Mouse (Mus musculus) myocyte (in vitro differentiated cells): ENCODE results near the gene Aox3. TPM values are rescaled to one million over a fixed set of nuclear protein-coding genes. Genes with fewer than 3 reads are reported as not detected.

Source experiments
- H3K27me3 ChIP-seq: one replicate; pipeline ENCODE4 v1.6.1; 2011; ENCODE audit not compliant: control insufficient read depth, insufficient read depth, insufficient read length
- H3K36me3 ChIP-seq: one replicate; pipeline ENCODE4 v1.6.1; 2011; ENCODE audit not compliant: control insufficient read depth, insufficient read depth
- H3K4me2 ChIP-seq: one replicate; pipeline ENCODE4 v1.6.1; 2011; ENCODE audit warnings: low read depth, control low read depth
- H3K4me3 ChIP-seq: one replicate; pipeline ENCODE4 v1.5.1; 2011; ENCODE audit warnings: mild to moderate bottlenecking, control low read depth, moderate library complexity
- H3K79me2 ChIP-seq: one replicate; pipeline ENCODE4 v1.6.1; 2011; ENCODE audit not compliant: control insufficient read depth, insufficient read depth
- H3ac ChIP-seq: one replicate; pipeline ENCODE4 v1.6.1; 2011; ENCODE audit not compliant: control insufficient read depth, insufficient read length
- CEBPB ChIP-seq: IDR thresholded peaks from 2 replicates; pipeline ENCODE4 v1.6.1; 2011; ENCODE audit warnings: mild to moderate bottlenecking, moderate library complexity; ENCODE audit not compliant: poor library complexity, insufficient read depth, severe bottlenecking
- E2F4 ChIP-seq: IDR thresholded peaks from one replicate; pipeline ENCODE4 v1.6.1; 2011; ENCODE audit warnings: mild to moderate bottlenecking, control low read depth, moderate library complexity; ENCODE audit not compliant: insufficient read depth
- MAX ChIP-seq: IDR thresholded peaks from one replicate; pipeline ENCODE4 v1.6.1; 2011; ENCODE audit warnings: low read depth, mild to moderate bottlenecking, control low read depth
- MYOD1 ChIP-seq, 3 experiments: IDR thresholded peaks; one replicate each; pipeline ENCODE4 v1.6.1; 2011; ENCODE audit warnings: control low read depth in 2 of 3, low read depth in 2 of 3, mild to moderate bottlenecking in 2 of 3, moderate library complexity in 1 of 3; ENCODE audit not compliant: insufficient read length in 2 of 3, control insufficient read depth in 1 of 3
- MYOG ChIP-seq, 3 experiments: IDR thresholded peaks; one replicate each; pipeline ENCODE4 v1.6.1; 2011; ENCODE audit warnings: control low read depth in 2 of 3, low read depth in 2 of 3, mild to moderate bottlenecking in 2 of 3; ENCODE audit not compliant: insufficient read length in 2 of 3, control insufficient read depth in 1 of 3, insufficient read depth in 1 of 3
- POLR2A ChIP-seq: IDR thresholded peaks from one replicate; pipeline ENCODE4 v1.6.1; 2011; ENCODE audit warnings: low read depth, mild to moderate bottlenecking, control low read depth, moderate library complexity; ENCODE audit not compliant: insufficient read length
- POLR2AphosphoS2 ChIP-seq: IDR thresholded peaks from one replicate; pipeline ENCODE4 v1.6.1; 2011; ENCODE audit warnings: low read depth, control low read depth; ENCODE audit not compliant: insufficient read length
- REST ChIP-seq: IDR thresholded peaks from one replicate; pipeline ENCODE4 v1.6.1; 2011; ENCODE audit warnings: mild to moderate bottlenecking, control low read depth, moderate library complexity; ENCODE audit not compliant: insufficient read depth, insufficient read length
- SRF ChIP-seq: IDR thresholded peaks from one replicate; pipeline ENCODE4 v1.6.1; 2011; ENCODE audit warnings: low read depth; ENCODE audit not compliant: control insufficient read depth, insufficient read length
- TCF12 ChIP-seq: IDR thresholded peaks from one replicate; pipeline ENCODE4 v1.6.1; 2011; ENCODE audit warnings: mild to moderate bottlenecking, control low read depth; ENCODE audit not compliant: poor library complexity, insufficient read depth, severe bottlenecking
- TCF3 ChIP-seq: IDR thresholded peaks from one replicate; pipeline ENCODE4 v1.6.1; 2011; ENCODE audit warnings: low read depth, control low read depth; ENCODE audit not compliant: insufficient read length
- USF1 ChIP-seq: IDR thresholded peaks from one replicate; pipeline ENCODE4 v1.6.1; 2011; ENCODE audit warnings: low read depth, mild to moderate bottlenecking, control low read depth, moderate library complexity
- polyA plus RNA-seq: library from polyadenylated mRNA; unstranded; fragments of >200 nt; fragmentation: generic; extraction: Trizol; gene quantifications from one replicate; pipeline ENCODE4 v1.2.1, GENCODE M21; 2012; ENCODE audit warnings: missing spikeins

Gene Aox3
- polyA plus RNA-seq, 1 experiment: not detected

- Histone ChIP-seq H3K4me2 (no peak overlapping the region), H3K79me2 (no peaks in the 10 kb centered on the region), H3ac (no peak overlapping the region), H3K27me3 (no peaks in the 10 kb centered on the region), H3K4me3 (no peak overlapping the region), H3K36me3 (no peaks in the 10 kb centered on the region)
- TF ChIP-seq MAX (no peak), CEBPB (no peak), E2F4 (no peak), MYOD1 (IDR thresholded peaks at IDR 0.05; ENCODE audit: control insufficient read depth in 1 of 3, insufficient read length in 2 of 3, low read depth in 2 of 3) (no peak), REST (no peak), TCF12 (no peak)
Observed at GRCm38 (mm10) chr1:58089316-58089715, 23.6 kb upstream of the Aox3 start.

GRCm38 (mm10) chr1:58090191-58090590 is 22.7 kb upstream of the Aox3 start:
- no peak for TF ChIP-seq MAX
- TF ChIP-seq POLR2A: no peak
- TF ChIP-seq E2F4: no peak
- no peak for TF ChIP-seq TCF12
- no peak for TF ChIP-seq USF1
- no peak for TF ChIP-seq CEBPB
- TF ChIP-seq POLR2AphosphoS2: no peak
- no peak for TF ChIP-seq SRF
- TF ChIP-seq MYOD1 (IDR thresholded peaks at IDR 0.05; ENCODE audit: control insufficient read depth in 1 of 3, insufficient read length in 2 of 3, low read depth in 2 of 3): no peak
- no peak for TF ChIP-seq MYOG (IDR thresholded peaks at IDR 0.05; ENCODE audit: control insufficient read depth in 1 of 3, insufficient read depth in 1 of 3, insufficient read length in 2 of 3, low read depth in 2 of 3)
- no peak for TF ChIP-seq REST
- TF ChIP-seq TCF3: no peak
- Histone ChIP-seq H3K79me2 (no peaks in the 10 kb centered on the region), H3ac (no peak overlapping the region), H3K4me3 (no peak overlapping the region), H3K36me3 (no peaks in the 10 kb centered on the region), H3K4me2 (no peak overlapping the region), H3K27me3 (no peaks in the 10 kb centered on the region)

- no peak overlapping the region for H3ac ChIP-seq
- no peaks in the 10 kb centered on the region for H3K36me3 ChIP-seq
- H3K4me3 ChIP-seq: no peak overlapping the region
- no peak overlapping the region for H3K4me2 ChIP-seq
- H3K27me3 ChIP-seq: no peaks in the 10 kb centered on the region
- TF ChIP-seq TCF12 (no peak), SRF (no peak), POLR2AphosphoS2 (no peak), E2F4 (no peak), CEBPB (no peak), MYOD1 (IDR thresholded peaks at IDR 0.05; ENCODE audit: control insufficient read depth in 1 of 3, insufficient read length in 2 of 3, low read depth in 2 of 3) (no peak), USF1 (no peak), POLR2A (no peak), MAX (no peak), REST (no peak), MYOG (IDR thresholded peaks at IDR 0.05; ENCODE audit: control insufficient read depth in 1 of 3, insufficient read depth in 1 of 3, insufficient read length in 2 of 3, low read depth in 2 of 3) (no peak), TCF3 (no peak)
- H3K79me2 ChIP-seq: no peaks in the 10 kb centered on the region
Observed at GRCm38 (mm10) chr1:58091213-58091612, 21.7 kb upstream of the Aox3 start.

DNA sequence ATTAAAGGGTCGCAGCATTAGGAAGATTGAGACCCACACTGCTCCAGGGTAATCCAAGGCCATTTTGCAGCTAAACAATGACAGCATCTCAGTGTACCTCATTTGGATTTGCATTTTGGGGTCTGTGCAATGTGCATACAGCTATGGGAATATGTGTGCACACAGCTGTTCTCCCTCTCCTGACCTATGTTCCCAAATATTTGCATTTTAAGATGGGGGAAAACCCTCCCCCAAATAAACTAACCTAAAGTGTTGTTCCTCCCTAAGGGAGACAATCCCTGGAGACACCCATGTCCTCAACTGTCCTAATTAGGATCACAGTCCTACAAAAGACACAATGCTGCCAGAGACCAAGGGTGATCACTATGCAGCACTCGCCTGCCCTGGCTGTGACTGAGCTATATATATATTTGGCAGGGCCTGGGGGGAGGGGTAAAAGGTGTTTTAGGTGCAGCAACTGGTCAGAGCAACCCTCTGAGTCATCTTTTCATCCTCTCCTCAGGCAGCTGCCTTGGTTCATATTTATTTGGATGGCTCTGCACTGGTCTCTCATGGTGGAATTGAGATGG is 20.9 kb upstream of the Aox3 start:
- no peaks in the 10 kb centered on the region for H3K79me2 ChIP-seq
- H3K27me3 ChIP-seq: no peaks in the 10 kb centered on the region
- H3K36me3 ChIP-seq: no peaks in the 10 kb centered on the region
- H3K4me2 ChIP-seq: no peak overlapping the region
- H3K4me3 ChIP-seq: no peak overlapping the region
- no peak overlapping the region for H3ac ChIP-seq
- TF ChIP-seq POLR2AphosphoS2 (no peak), MYOG (IDR thresholded peaks at IDR 0.05; ENCODE audit: control insufficient read depth in 1 of 3, insufficient read depth in 1 of 3, insufficient read length in 2 of 3, low read depth in 2 of 3) (no peak), USF1 (no peak), MYOD1 (IDR thresholded peaks at IDR 0.05; ENCODE audit: control insufficient read depth in 1 of 3, insufficient read length in 2 of 3, low read depth in 2 of 3) (no peak), CEBPB (no peak), E2F4 (no peak), MAX (no peak), REST (no peak), TCF3 (no peak), POLR2A (no peak), TCF12 (no peak), SRF (no peak)

DNA sequence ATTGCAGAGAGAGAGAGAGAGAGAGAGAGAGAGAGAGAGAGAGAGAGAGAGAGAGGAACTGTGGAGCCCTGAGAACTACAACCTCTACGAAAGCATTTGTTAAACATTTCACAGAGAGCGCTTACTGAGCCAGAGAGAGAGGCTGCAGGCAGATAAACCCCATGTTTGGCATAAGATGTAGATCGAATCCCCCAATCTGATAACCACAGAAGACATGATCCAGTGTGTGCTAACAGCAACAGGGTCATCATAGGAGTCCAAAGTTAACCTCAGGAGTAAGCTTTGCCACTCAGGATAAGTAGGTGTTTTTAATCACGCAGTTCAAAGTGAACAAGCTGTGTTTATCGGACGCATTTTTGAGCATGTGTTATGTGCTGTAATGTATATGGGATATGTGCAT is 15.6 kb upstream of the Aox3 start:
- Histone ChIP-seq H3K79me2 (no peaks in the 10 kb centered on the region), H3K27me3 (no peaks in the 10 kb centered on the region), H3K36me3 (no peaks in the 10 kb centered on the region), H3K4me2 (no peak overlapping the region), H3K4me3 (no peak overlapping the region), H3ac (no peak overlapping the region)
- TF ChIP-seq CEBPB (no peak), USF1 (no peak), SRF (no peak), TCF12 (no peak), MYOD1 (IDR thresholded peaks at IDR 0.05; ENCODE audit: control insufficient read depth in 1 of 3, insufficient read length in 2 of 3, low read depth in 2 of 3) (no peak), POLR2AphosphoS2 (no peak), POLR2A (no peak), MAX (no peak)
